Mouse (Mus musculus): ENCODE results near the gene Olfr314. TPM values are rescaled to one million over a fixed set of nuclear protein-coding genes. Genes with fewer than 3 reads are reported as not detected.
"Not testable (repeated sequence)": the region's sequence is repeated elsewhere in the genome, so short reads cannot be mapped to it uniquely, and the experiment has no call there.

The Olfr314 gene
- not detected for total RNA-seq (2021)

DNA sequence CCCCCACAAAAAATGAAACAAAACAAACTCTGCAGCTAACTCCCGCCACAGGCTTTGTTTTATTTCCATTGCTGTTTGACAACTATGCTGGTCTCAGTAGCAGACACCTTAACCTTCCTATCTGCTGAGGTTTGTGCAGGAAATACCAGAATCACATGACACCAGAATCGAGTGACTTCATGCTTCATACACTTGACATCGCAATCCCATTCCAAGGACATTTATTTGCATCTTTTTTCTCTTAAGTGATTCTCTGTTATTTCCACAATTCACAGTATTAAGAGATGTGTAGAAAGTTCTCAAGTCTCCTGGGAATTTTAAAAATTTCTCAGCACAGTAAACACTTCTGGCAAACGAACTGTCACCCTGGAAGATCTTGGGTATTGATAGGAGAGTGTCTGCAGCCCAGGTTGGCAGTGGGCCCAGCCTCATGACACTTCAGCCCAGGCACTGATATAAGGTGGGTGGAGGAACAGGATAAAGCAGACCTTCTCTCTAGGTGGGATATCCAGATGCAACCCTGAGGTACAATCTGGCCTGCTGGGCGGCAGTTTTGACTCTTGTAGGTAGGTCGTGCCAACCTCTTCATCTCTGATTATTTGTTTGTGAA, at the start of gene Olfr314:
Gene Olfr314, plus strand, starts transcription at position 473 of the 610 bp plus-strand sequence.
- intact Hi-C loops (cut with DNase I) = no loop called here
- no peak for DNase-seq

DNA sequence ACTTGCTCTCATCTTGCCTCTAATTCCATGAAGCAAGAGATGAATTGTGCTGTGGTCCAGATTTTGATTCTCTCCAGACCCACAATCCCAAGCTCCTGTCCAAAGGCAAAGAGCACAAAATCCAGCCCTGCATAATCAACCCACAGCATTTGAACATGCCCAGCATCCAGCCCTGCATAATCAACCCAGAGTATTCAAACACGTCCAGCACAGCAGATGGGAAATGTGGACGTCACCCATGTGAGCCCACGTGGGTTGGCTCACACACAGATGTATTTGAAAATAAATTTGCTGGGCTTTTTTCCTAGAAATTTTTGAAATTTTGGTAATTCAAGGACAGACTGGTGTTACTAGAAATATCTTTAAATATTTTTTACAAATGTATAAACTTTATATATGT, 49.4 kb upstream of the Olfr314 start:
- peak; percentile 9 to 21 for DNase-seq
- intact Hi-C loops (cut with DNase I) = no loop called here

DNA sequence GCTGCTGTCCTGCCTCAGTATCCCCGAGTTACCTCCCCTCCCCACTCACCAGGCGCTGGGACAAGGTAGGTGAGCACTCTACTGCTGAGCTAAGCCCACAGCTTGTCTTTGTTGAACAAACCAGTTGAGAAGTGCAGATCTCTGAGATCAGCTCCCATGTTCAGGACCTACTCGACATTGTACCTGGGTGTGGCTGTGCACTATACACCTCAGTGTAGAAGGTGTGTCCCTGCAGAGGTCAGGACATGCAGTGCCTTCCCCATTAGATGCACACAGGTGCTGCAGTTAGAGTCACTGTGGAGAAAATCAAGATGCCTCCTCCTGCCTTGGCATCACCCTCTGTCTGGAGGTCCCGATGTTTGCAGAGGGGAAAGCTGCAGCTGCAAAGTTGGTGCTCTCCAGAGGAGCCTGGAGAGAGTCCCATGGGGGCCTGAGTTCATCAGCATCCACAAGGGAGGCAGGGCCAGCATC, 43.9 kb upstream of the Olfr314 start, which contains the start of gene Olfr317:
Gene Olfr317, minus strand, starts transcription at position 421 of the 471 bp plus-strand sequence.
- intact Hi-C loops (cut with DNase I) = no loop called here
- no peak for DNase-seq

DNA sequence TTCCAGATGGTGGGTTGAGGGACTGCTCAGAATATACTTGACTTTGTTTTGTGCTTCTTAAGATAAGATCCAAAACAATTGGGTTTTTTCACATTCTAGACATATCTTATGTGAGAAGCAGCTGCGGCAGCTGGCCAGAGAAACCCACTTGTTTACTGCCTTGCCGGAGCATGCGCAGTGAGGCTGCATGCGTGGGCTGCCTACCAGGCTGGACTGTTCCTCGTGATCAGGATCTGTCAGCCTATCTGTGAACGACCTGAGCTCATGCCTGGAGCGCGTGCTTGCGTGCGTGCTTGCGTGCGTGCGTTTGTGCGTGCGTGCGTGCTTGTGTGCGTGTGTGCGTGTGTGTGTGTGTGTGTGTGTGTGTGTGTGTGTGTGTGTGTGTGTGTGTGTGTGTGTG, 31.7 kb upstream of the Olfr314 start:
- intact Hi-C loops (cut with DNase I); DNase-seq: not testable (repeated sequence)

DNA sequence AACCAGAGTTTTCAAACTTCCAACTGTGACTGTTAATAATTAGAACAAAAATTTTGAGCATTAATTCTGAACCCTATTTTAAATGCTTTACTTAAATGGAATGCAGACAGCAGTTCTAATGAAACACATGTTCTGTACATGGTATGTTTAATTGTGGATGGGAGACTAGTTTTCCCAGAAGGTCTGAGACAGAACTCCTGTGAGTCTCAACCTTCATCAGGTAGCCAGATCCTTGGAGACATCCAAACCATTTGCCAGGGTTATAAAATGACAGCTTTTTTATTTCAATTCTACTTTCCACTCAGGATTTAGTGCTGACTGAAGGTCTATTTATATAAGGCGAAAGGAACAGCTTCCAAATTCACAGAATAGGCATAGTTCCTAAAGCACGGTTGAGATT, 30.3 kb upstream of the Olfr314 start, which contains the start of gene Olfr316:
Gene Olfr316, plus strand, starts transcription at position 301 of the 400 bp plus-strand sequence.
- DNase-seq = no peak
- intact Hi-C loops (cut with DNase I) = no loop called here

DNA sequence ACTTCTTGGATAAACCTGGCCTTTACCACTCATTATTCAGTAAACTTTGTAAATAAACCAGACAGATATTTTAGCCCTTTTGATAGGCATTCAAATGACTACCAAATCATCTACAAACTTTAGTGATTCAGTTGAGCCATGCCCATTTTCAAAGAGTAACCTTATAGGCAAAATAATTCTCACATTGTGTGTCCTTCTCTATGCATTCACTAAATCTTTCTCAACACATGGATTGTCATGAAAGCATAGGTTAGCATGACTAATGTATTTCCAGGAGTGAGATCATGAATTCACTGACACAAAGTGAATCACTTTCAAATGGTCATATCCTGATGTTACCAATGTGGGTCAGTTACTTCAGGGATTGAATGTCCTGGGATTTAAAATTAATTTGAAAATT, 9.9 kb upstream of the Olfr314 start, which contains the start of gene Olfr315:
Gene Olfr315, plus strand, starts transcription at position 301 of the 400 bp plus-strand sequence.
- no peak for DNase-seq
- intact Hi-C loops (cut with DNase I) = no loop called here

DNA sequence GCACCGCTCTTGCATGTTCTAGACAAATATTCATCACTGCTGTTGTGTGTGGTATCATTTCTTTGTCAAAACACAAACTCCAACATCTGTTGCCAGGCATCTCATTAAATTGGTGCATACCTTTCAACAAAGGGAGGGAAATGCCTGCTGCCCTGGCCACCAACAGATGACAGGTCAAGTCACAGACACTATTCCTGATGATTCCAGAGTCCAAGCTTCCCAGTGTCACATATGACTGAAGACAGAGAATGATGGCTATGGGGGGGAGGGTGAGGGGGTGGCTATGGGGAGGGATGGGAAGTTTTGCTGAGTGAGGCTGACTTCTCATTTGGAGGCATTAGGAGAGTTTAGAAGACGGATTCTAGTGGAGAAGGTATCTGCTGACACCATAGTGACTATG, 1.4 kb downstream of the Olfr314 start:
- intact Hi-C loops (cut with DNase I) = no loop called here
- no peak for DNase-seq

DNA sequence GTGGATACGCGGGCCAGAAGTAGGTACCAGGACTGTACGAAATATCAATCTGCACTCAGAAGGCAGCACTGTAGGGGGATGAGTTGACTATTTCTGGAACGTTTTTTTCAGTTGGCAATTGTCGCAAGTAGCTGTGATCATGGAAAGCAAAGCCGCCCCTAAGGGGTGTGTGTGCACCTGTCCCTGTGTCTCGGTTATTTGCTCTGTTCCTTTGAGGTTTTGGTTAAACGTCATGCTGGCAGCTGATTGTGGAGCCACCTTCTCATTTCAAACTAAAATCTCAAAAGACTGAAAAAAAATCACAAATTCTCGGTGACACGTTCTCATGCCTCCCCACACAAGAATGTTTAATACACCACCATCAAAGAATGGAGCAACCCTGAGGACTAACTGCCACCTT, 4.9 kb downstream of the Olfr314 start:
- no peak for DNase-seq
- intact Hi-C loops (cut with DNase I) = no loop called here

DNA sequence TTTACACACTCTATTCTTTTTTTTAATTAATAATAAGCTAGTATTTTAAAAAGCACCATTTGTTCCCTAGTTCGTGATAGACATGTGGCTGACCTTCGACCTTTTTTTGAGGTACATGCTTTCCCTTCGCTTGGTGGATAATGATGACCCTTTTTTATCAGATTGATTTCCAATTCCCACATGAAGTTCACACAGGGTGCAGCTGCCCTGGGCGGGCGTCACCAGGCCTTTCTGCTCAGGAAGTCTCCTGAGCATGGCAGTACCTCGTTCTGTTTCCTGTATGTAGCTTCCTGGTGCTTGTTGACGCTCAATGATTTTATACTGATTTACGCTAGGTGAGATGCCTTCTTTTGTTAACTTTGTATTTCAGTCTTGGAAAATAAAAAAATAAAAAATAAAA, 5.6 kb downstream of the Olfr314 start:
- DNase-seq = no peak
- intact Hi-C loops (cut with DNase I) = no loop called here

DNA sequence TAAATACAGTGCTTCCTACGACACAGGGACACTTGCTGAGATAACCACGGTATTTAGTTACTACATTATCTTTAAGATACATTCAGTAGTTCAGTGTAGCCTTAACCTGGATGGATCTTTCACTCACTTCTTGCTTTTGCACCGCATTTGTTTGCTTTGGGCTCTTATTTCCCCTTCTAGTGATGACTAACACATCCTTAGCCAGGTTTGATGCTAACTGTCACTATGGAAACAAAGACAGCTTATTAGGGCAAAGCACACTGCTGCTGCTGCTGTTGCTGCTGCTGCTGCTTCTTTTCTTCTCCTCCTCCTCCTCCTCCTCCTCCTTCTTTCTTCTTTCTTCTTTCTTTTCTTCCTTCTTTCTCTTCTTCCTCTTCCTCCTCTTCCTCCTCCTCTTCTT, 6.8 kb downstream of the Olfr314 start:
- no peak for DNase-seq
- intact Hi-C loops (cut with DNase I) = no loop called here

DNA sequence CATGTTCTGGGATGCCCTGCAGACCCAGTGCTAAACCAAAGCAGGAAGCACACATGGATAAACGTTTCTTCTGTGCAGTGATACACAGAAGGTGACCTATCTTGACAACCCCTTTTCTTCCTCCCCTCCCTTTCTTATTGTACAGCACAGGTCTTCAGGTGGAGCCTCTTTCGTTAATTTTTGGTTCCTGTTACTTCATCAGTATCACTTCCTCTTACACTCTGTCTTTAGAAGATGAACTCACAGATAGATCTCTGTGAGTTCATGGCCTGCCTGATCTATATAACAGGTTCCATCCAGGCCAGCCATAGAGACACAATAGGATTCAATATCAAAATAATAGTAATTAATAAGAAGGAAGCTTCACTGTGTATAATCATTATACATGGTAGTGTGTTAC, 7.3 kb downstream of the Olfr314 start:
- DNase-seq = no peak
- intact Hi-C loops (cut with DNase I) = no loop called here

DNA sequence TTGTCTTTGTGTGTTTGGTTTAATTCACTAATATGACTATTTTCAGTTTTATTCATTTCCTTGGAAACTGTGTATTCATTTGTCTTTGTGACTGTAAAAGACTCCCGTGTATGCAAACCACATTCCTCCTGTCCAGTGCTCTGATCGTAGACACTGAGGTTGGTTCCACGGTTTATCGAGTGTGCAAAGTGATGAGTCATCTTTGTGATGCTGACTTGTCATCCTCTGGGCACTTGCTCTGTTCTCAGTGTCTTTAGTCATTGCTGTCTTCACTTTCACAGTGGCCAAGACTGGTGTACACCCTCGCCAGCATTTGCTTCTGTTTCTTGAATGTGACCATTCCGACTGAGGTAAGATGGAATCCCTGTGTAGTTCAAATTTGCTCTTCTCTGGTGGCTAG, 7.9 kb downstream of the Olfr314 start:
- intact Hi-C loops (cut with DNase I) = no loop called here

DNA sequence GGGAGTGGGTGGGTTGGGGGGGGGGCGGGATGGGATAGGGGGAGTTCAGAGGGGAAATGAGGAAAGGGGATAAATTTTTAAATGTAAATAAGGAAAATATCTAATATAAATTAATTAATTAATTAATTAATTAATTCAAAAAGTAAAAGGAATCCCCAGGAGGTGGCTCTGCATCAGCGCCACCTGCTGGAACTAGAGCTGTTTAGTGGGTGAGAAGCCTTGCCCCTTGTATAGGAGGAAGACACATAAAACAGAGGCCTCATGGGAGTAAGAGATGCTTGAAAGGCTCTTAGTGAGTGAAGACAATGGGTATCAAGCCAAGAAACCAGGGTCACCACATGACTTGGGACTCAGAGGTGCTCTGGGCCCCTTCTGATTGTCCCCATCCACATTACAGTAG, 13.1 kb downstream of the Olfr314 start:
- intact Hi-C loops (cut with DNase I) = no loop called here
- DNase-seq = no peak

More for the DNA sequence above, 7.9 kb downstream of the Olfr314 start:
- DNase-seq = no peak

DNA sequence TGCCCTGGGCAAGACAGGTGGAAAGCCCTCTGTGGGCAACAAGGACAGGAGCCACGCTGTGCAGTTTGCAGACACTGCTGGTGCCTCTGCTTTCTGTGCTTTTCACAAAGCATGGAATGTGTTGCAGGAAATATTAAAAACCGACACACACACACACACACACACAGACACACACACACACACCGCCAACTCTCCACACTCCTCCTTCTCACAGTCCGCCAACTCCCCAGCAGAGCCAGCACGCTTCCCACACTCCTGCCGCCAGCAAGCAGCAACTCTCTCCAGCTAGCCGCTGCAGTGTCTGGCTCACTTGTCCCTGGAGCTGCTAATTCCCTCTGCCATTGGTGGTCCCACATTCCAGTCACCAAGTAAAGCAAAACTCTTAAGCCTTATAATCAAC, 14.1 kb downstream of the Olfr314 start:
- peak; percentile 7 to 34 for DNase-seq

DNA sequence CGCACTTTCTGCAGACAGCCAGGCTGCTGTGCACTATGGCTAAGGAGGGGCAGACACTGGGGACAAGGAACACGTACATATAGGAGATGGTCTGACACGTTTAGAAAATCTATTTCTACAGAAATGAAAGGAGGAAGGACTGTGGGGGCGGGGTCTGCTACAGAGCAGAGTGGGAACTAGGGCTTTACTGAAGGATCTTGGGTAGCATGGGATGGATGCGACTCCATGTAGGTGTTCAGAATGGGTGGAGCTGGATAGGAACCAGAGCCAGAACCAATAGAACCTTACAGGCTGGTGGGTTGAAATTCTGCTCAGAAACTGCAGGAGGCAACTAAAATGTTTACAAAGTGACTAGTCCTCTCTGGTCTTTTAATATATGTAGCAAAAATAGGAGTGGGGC, 17.0 kb downstream of the Olfr314 start:
- intact Hi-C loops (cut with DNase I) = no loop called here
- DNase-seq = no peak

More for the DNA sequence above, 14.1 kb downstream of the Olfr314 start:
- intact Hi-C loops (cut with DNase I) = no loop called here

DNA sequence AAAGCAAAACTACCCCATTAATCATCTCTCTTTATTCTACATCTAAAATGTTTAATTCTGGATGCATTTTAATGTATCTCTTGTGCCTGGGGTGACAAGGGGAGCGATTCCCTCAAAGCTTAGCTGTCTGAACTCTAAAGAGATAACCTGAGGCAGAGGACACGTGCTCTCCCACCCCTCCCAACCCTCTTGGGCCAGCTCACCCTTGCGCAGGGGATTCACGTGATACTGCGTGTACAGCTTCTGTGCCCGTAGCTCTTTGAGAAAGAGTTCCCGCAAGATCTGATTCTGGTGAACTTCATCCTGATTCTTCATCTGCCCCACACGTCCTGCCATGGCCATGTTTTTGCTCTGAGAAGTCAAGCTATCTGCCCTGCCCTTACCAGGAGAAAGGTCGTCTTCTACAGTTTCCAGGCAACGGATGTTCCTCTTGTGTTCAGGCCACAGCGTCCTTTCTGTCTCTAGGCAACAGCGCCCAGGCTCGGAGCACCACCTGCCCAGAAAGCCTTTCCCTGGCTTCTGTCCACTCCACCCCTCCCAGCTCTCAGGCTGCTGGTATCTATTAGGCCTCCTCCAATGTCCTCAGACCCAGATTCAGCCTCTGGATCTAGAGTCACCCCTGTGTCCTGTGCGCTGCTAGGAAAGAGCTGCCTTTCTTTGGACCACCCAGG, 18.9 kb downstream of the Olfr314 start, which contains the start of gene Fam183b:
Gene Fam183b, minus strand, starts transcription at position 403 of the 671 bp plus-strand sequence.
- peak; percentile 23 to 29 for DNase-seq
- intact Hi-C loops (cut with DNase I) = no loop called here

DNA sequence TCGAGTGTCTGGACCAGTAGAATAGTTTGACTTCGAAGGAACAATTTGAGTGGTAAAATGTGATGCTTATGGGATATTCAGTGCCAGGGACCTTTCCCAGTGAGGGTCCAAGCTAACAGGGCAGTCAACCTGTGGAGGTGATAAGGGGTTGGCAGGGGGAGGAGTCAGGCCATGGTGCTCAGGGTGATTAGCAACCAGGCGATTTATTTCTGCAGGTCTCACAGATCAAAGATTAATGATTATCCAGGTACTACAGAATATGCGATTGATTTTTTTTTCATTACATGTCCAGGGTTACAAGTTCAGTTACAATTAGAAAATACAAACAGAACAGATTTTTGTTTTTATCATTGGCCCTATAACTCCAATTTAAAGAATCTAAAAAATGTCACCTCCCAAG, 21.1 kb downstream of the Olfr314 start:
- no peak for DNase-seq
- intact Hi-C loops (cut with DNase I) = no loop called here

DNA sequence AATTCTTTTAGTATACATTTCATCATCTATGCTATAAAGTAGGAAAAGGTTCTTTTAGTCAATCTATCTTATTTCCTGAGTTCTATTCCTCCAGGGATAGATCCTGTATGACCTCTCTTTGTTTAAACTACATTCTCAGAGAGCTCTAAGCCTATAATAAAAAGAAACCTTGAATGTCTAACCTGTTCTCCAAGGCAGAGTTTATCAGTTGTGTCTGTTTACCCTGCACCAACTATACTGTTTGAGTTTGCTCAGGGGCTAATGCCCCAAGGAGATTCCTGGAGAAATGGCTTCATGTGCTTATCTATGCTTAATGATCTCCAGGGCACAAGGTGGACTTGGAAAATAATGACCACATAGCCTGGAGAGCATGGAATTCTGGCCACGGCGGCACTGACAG, 21.6 kb downstream of the Olfr314 start:
- intact Hi-C loops (cut with DNase I) = no loop called here
- no peak for DNase-seq

DNA sequence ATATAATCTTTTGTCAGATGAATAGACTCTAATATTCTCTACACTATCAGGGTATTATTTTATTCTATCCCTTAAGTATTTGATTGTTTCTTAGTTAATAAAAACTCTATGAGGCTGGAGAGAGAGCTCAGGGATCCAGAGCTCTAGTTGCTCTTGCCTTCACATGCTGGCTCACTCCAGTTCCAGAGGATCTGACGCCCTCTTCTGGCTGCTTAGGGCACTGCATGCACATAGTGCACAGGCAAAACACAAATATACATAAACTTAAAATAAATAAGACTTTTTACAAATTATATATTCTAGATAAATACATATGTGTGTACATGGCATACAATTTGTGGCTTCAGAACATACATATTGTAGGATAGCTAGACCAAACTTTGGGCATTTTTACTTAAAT, 29.2 kb downstream of the Olfr314 start:
- DNase-seq = no peak

DNA sequence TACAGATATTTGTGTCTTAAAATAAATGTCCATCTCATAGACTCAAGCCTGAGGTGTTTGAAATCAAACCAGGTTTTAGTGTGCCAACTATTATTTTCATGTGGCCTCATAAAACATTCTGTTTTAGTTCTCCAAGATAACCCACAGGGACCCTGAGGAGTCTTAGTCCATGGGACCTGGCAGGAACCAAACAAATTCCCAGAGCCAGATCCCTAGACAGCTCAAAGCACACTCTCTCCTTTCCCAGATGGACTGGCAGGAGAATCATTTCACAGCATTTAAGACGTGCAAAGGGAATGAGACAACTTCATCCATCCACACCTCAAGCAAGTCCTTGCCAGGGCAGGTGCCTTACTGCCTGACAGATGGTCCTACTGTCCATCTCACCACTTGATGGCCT, 31.9 kb downstream of the Olfr314 start, which contains the start of gene Olfr313:
Gene Olfr313, plus strand, starts transcription at position 301 of the 400 bp plus-strand sequence.
- intact Hi-C loops (cut with DNase I); DNase-seq: not testable (repeated sequence)

More for the DNA sequence above, 29.2 kb downstream of the Olfr314 start:
- intact Hi-C loops (cut with DNase I) = no loop called here

DNA sequence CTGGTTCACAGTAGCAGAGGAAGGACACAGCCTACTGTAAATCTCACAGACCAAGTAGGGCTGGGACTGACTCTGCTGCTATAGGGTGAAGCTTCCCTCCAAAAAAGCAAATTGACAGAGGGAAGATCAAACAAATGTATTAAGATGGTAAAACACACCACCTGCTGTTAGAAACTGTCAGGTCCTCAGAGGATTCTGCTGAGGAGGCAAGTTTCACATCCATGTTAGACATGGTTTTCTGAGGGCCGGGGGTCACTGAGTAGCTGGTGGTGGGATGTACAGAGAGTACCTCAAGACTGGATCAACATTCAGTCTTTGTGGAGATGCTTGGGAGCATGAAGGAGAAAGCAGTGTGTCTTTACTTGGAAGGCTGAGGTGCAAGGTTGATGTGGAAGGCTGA, 32.9 kb downstream of the Olfr314 start:
- DNase-seq = no peak
- intact Hi-C loops (cut with DNase I) = no loop called here

DNA sequence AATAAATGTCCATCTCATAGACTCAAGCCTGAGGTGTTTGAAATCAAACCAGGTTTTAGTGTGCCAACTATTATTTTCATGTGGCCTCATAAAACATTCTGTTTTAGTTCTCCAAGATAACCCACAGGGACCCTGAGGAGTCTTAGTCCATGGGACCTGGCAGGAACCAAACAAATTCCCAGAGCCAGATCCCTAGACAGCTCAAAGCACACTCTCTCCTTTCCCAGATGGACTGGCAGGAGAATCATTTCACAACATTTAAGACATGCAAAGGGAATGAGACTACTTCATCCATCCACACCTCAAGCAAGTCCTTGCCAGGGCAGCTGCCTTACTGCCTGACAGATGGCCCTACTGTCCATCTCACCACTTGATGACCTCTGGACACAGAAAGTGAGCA, 46.2 kb downstream of the Olfr314 start, which contains the start of gene Olfr312:
Gene Olfr312, plus strand, starts transcription at position 301 of the 400 bp plus-strand sequence.
- DNase-seq; intact Hi-C loops (cut with DNase I): not testable (repeated sequence)

Data from heart, postnatal 10 days (tissue).